Mouse (Mus musculus) erythroblast, adult 5-6 weeks (primary cell): ENCODE data around the gene Rps21. TPM values are rescaled to one million over a fixed set of nuclear protein-coding genes. Genes with fewer than 3 reads are reported as not detected.

Source experiments
- ATAC-seq: replicated peaks from 2 replicates; pipeline ENCODE4 v1.8.0; 2016; ENCODE audit warnings: moderate number of reproducible peaks, mild to moderate bottlenecking, moderate TSS enrichment, inconsistent platforms; ENCODE audit not compliant: poor library complexity, low FRiP score, severe bottlenecking
- total RNA-seq, 2 experiments: library from RNA; stranded (forward) in 1 of 2; stranded (reverse) in 1 of 2; fragments of 150-400 nt in 1 of 2; fragments of 200-764, 138-1000 nt in 1 of 2; gene quantifications; 2 replicates each; pipeline versions ENCODE4 v1.2.3 to v1.2.4; 2015 to 2017; ENCODE audit warnings: low replicate concordance in 2 of 2

Rps21 gene
- total RNA-seq, 2 experiments from 2014 or later = 275 to 447 TPM

DNA sequence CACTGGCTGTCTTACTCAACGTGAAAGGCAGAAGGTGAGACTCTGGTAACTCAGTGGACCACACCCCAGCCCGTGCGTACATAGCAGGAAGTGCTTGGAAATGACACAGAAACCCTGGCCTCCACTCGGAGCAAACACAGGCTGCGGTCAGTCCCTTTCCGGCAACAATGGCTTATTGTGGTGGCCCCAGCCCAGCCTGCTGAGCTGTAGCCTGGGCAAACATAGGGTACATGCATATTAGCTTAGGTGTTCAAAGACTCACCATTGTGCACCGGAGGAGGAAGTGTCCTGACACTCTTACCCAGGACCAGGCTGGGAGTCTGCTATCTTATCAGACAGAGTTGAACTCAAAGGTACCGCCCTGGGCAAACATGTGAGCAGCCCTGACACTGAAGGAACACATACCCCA lies 19.7 kb downstream of the Rps21 start:
- ATAC-seq = no peak

DNA sequence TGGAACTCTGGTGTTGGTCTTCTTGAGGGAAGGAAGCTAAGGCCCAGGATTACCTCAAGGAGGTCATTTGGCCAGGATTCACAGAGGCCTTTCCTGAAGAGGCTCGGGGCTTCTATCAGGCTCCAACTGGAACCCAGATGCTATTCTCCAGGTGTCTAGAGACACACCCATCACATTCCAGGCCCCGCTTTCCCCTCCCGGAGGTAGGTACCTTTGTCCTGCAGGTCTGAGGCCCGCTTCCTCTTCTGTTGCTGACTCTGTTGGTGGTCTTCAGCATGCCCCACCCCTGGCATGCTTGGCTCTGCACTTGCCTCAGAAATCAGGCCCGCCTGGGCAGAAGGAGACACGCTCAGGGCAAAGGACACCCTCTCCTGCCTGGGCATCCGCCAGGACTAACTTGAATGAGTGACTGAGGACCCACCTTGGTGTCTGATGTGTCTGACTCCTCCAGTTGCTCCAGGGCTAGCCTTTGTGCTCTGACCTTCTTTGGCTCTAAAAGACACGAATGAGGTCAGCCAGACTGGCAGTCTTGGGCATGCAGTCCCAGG lies 20.7 kb downstream of the Rps21 start:
- ATAC-seq = no peak

DNA sequence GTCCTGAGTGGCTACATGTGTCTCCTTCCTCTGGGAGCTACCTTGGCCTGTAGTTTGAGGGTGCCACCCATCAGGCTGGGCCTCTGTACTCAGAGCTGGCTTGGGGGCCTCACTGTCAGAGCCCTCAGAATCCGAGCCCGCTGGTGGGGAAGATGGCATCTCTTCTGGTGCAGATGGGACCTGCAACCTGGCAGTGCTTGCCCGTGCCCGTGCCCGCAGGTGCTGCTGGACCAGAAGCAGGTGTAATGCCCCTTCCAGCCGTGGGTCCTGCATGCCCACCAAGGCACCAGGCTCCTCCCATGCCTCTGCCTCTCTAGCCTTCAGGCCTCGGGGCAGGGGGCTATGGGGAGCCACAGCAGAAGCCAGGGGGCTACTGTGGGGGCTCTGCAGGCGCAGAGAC lies 22.1 kb downstream of the Rps21 start:
- ATAC-seq = no peak

DNA sequence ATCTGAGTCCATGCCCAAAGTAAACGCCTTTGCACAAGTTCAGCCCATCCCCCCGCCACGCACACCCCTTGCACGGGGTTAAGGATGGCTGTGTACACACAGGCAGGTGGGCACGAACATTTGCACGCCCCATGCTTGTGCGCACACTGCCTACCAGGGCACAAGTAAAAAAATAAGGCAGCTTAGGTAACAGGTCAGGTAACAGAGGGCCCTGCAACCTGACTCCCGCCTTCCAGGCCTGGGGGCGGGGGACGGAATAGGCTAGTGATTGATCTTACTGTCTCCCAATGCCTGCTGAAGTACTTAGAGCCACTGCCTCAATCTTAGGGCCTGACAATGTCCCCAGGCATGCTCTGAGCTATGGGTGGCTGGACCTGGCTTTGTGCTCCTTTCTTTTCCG lies 31.8 kb downstream of the Rps21 start:
- no peak for ATAC-seq

DNA sequence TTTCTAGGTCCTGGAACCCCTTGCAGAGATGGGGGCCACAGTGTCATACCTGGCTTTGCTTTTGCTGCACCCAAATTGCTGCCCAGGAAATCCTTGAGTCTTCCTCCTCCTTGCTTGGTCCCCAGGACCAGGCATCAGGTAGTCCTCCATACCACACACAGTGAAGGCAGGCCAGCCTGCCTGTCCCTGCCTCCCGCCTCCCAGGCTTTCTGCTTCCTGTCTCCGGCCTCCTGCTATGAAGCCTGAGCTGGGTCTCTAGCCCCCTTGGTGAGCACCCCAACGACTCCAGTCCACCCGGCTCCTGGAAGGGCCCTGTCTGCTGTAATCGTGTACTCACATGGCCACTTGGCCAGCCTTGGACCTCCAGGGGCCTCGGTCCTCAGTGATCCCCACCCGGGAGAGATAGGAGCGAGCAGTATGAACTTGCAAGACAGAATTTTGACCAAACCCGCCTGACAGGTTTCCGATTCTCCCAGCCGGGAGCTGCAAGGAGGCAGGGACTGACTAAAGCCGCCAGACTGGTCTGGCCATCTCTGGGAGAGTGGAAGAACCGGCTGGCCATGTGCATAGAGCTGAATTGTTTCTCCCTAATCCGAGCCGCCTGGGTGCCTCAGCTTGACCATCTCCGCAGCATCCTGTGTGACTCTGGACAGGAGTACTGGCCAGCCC lies 32.4 kb downstream of the Rps21 start, which contains the start of gene Rbbp8nl:
Gene Rbbp8nl (minus strand): TSS at position 440 of the 669 bp plus-strand sequence.
- ATAC-seq = no peak

DNA sequence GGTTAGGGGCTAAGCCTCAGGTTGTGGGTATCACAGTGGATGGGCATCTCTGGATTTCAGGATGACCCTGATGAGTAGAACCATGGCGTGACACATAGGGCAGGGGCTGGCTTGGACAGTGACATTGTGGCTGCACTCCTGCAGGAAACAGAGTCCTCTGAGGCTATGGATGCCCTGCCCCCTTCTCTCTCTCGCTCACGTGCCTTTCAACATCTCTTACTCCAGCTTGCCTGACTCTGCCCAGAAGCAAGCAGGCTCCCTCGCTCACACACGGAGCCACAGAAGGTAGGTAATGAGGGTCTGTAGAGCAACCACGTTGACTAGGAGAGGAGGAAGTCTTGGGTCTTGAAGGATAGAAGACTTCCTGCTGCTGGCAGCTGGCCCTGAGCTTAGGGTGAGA lies 33.3 kb downstream of the Rps21 start:
- no peak for ATAC-seq

DNA sequence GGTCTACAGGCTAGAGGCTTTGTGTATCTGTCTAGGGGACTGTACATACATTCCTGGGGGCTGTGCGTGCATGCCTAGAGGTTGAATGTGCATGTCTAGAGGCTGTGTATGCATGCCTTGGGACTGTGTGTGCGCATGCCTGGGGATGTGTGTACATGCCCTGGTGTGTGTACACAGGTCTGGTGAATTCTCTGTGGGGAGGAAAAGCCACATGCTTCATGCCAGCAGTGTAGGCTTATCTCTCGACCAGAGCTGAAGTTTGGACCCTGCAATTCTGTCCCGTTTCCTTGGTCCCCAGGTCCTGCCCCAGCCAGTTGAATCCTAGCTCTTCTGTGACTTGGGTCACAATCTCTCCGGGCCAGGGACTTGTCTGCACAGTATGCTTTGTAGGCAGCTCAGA lies 34.4 kb downstream of the Rps21 start:
- ATAC-seq = no peak

DNA sequence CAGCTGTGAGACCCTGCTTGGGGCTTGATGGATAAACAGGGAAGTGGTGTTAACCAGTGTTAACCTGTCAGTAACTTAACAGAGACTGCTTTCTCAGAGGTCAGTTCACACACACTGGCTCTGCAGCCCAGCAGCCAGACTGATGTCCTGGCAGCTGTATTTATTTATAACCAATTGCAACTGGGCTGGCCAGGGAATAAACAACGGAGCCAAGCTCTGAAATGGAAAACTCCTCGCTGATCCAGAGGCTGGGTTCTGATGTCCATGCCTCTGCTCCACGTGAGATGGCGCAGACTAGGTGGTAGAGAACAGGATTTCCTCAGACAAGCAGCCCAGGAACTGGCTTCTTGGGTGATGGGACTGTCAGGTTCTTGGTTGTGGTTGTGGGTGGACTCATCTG lies 34.8 kb downstream of the Rps21 start:
- no peak for ATAC-seq

DNA sequence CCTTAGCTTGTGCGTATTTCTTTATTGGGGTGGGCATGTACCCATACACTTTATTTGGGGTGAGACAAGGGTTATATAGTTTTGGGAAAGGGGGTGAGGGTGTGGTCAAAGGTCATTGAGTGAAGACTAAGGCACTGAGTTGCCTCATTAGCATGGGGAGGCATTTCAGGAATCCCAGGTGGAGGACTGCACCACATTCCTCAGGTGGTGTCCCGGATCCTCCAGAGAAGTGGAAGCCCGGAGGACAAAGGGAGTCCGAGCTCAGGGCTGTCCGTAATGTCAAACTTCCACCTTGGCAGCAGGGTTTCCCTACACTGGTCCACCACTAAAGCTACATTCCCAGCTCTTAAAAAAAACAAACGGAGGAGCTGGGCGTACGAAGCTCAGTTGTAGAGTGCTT lies 35.7 kb downstream of the Rps21 start:
- ATAC-seq = no peak

DNA sequence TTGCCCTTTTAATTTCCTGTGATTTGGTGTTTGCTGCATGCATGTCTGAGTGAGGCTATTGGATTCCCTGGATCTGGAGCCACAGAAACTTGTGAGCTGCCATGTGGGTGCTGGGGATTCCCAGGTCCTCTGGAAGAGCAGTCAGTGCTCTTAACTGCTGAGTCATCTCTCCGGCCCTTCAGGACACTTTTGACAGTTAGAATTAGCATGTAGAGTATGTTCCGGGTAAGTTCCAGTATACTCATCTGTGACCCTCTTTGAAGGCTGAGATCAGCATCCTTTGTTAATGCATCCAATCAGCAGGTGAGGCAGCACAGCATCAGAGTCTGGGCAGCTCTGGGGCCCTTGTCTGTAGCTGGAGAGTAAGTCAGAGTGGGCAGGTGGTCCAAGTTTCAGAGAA lies 43.1 kb downstream of the Rps21 start:
- no peak for ATAC-seq

DNA sequence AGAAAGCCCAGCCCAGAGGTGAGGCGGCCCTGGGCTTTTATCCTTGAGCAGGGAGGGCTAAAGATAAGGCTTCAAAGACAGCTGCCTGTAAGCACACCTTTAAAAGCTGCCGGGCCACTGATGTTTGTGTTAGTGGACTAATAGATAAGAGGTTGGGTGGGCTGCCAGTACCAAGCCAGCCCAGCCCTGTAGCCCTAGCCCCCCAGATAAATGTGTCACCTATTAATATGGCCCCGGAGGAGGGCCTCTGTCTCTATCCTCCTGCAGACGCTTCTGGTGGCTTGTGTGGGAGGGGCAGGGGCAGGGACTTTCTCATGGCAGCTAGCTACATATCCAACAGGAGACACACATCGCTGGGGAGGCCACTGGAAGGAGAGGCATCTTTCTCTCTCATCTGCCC lies 43.6 kb downstream of the Rps21 start:
- no peak for ATAC-seq

DNA sequence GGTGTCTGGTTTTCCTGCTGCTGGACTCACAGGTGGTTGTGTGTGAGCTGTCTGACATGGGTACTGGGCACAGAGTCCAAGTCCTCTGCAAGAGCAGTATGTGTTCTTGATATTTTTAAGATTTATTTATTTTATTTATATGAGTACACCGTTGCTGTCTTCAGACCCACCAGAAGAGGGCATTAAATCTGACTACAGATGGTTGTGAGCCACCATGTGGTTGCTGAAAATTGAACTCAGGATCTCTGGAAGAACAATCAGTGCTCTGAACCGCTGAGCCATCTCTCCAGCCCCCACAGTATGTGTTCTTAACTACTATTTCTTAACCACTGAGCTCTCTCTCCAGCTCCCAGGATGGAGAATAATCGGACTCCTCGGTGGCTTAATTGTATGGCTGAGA lies 45.0 kb downstream of the Rps21 start:
- no peak for ATAC-seq

DNA sequence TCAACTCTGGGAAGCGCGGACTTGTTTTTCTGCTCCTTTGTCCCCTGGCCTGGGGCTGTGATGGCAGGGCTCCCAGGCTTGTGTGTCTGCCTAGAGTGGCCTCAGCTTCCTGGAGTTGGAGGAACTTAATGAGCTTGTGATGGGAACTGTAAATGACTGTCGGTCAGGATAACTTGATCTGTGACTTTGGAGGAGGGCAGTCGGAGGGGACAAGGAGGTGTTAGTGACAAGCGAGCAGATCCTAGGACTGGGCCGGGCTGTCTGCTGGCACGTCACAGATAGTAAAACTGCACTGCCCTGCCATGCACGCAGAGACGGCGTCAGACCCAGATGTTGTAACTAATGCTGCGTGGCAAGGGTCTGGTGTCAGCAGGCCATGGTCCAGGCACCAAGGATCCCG lies 46.3 kb downstream of the Rps21 start:
- no peak for ATAC-seq

DNA sequence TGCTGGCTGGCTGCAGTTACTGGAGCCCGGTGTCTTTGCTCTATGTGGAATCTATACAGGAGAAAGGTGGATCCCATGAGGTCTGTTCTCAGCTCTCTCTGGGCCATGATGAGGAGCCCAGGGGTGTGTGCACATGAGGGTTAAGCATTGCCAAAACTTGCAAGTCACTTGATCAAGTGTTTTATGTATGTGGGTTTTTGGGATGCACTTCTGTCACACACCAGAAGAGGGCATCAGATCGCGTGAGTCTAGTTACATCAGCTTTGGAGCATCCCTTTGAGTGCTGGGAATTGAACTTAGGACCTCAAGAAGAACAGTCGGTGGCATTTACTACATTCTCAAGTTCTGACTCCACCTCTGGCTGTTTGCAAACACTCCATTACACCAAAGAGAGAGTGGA lies 47.4 kb downstream of the Rps21 start:
- no peak for ATAC-seq

DNA sequence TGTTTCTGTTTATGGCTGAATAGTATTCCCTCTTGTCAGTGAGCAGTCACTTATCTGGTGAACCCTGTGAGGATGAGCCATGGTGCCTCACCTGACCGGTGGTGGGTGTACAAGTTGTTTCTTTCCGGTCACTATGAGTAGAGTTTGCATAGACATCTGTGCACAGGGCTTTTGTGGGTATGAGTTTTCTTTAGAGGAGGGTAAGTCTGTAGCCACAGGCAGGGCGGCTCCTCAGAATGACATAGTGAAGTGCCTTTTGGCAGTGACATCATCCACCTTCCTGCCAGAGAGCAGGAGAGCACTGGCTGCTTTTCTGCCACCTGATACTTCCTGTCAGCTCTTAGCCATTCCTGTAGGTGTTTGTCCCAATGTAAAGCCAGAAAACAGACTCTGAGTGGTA lies 48.3 kb downstream of the Rps21 start:
- ATAC-seq = no peak

DNA sequence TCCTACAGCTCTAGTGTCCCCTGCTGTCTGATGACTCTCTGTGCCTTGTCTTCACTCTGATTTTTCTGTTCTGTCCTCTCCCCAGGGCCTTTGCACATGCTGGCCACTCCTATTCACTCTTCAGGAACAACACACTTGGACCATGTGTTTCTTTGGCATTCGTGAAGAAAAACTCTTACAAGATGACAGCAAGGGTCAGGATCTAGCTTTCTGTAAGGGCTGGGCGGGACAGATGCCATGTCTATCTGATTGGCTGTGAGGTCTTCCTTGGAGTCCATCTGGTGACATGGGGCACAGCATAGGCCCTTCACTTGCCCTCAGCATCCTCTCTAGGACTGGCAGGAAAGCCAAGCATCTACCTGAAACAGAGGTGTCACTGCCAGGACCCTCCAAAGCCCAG lies 48.8 kb downstream of the Rps21 start:
- ATAC-seq = no peak

DNA sequence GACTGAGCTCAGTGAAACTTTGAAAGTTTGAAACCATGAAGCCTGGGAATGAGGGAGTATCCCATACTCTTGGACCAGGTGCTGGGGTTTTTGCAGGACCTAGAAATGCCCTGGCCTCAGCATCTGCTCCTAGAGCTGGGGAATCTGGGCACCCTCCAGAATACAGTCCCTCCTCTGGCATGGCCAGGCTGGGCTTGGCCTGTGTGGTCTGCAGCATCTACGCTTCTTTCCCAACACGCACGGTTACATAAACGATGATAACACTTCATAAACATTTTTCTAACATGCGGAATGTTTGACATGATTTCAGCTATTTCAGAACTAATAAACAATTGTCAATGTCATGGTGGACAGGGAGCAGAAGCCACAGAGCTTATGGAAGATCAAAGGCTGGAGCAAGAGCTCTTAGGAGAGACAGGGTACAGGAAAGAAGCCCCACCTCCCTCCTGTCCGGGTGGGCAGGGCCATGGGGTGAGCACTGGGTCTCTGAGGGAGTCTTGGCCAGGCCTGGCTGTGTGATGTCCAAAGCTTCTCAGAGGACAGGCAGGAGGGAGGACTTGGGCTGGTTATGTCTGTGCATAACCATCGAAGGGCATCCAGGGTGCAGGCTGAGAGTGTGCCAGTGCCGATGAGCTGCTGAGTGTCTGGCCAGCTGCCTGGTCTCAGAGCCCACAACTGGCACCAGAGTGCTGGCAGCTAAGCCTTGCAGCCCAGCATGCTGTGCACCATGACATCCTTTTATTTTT lies 49.4 kb downstream of the Rps21 start:
- ATAC-seq = no peak

DNA sequence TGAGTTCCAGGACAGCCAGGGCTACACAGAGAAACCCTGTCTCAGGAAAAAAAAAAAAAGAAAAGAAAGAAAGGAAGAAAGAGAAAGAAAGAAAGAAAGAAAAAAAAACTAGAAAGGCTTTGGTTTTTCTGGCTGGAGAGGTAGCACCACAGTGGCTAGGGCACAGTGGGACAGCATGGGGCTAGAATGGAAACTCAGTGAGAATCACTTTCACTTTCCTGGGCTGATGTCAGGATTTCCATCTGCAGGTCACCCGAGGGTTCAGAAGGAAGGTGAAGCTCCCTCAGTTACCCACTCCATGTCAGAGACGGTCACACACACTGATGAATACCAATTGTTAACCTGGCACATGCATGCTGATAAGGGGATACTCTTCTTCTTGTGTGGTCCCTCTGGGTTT lies 50.5 kb downstream of the Rps21 start:
- no peak for ATAC-seq
